Mouse (Mus musculus): ENCODE results near the gene Chrna3. TPM values are rescaled to one million over a fixed set of nuclear protein-coding genes. Genes with fewer than 3 reads are reported as not detected.

Gene Chrna3
- polyA plus RNA-seq, 1 experiment, result not detected

DNA sequence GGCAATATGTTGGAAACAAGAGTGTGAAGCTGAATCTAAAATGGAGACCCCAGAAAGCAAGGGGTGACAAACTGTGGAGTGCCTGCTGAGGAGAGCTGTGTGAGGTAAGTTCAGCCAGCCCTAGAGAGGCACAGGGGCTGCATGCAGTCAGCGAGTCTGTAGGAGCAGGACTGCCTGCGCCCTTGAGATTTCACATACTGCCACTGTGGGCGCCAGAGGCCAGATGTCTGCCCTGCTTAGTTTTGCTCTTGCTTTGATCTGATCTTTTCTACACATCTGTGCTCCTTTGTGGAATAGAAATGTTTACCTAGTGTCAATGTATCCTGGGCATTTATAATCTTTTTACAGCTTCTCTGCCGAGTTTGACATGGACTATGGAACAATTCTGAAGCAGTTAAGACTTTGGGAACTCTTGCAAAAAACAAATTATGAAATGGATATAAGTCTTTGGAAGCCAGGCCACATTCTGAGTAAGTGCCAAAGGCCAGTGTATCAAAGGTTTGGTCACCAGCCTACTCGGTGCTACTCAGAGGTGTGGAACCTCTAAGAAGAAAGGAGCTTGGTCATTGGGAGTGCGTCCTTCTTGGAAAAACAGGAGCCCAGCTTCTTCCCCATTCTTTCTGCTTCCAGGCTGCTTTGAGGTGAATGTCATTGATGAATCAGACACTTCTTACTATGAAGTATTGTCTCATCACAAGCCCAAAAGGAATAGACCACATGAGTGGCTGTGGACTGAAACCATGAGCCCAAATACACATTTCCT lies 15.6 kb downstream of the Chrna3 start:
- Histone ChIP-seq H3K4me3 (ENCODE audit: insufficient read depth, low read depth, low read length) (no peak overlapping the region), H3K4me1 (ENCODE audit: control insufficient read depth, insufficient read depth, low read length) (no peaks in the 10 kb centered on the region), H3K27ac (ENCODE audit: insufficient read depth, low read depth, low read length) (no peak overlapping the region)
- 64% methylated on average over 6 of the region's 6 CpGs for WGBS
- TF ChIP-seq CTCF (IDR thresholded peaks at IDR 0.05; ENCODE audit: insufficient read depth, low read depth, low read length) (no peak), POLR2A (IDR thresholded peaks at IDR 0.05; ENCODE audit: insufficient read depth, low read depth, low read length) (no peak)

DNA sequence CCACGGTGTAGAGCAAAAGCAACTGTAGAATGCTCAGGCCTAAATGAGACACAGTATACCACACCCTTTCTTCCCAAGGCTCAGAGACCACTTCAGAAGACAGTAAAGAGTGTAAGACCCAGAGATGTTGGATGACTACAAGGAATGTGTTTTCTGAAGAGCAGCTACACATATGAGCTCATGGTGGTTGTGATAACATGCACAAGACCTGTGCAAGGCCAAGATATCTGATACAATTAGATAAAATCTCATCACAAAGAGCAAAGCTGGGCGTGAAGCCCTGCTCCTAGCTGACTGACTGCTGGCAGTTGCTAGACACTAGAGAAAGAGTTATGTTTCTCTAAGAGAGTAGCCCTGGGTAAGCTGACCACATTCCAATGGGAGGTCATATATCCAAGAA lies 16.7 kb downstream of the Chrna3 start:
- H3K27ac ChIP-seq (ENCODE audit: insufficient read depth, low read depth, low read length), result no peak overlapping the region
- TF ChIP-seq POLR2A (IDR thresholded peaks at IDR 0.05; ENCODE audit: insufficient read depth, low read depth, low read length) (no peak), CTCF (IDR thresholded peaks at IDR 0.05; ENCODE audit: insufficient read depth, low read depth, low read length) (no peak)
- 90% methylated on average over 2 of the region's 2 CpGs for WGBS
- no peak overlapping the region for H3K4me3 ChIP-seq (ENCODE audit: insufficient read depth, low read depth, low read length)
- H3K4me1 ChIP-seq (ENCODE audit: control insufficient read depth, insufficient read depth, low read length), result no peaks in the 10 kb centered on the region

DNA sequence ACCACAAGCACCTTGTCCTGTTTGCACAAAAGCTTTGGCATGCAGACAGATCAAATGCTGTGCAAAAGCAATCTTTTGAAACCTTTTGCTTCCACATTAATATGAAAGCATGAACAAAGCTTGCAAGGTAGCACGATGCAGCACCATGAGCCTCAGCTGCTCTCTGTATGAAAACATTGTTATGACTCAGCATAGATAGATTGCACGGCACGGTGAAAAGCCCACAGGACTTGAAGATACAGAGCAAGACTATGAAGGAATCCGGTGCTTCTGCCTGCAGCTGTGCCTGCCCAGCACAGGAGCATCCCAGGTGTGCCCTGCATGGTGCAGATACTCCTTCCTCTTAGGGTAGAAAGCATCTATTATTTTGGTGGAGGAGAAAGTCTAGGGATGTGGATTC lies 22.8 kb downstream of the Chrna3 start:
- H3K4me1 ChIP-seq (ENCODE audit: control insufficient read depth, insufficient read depth, low read length), result no peaks in the 10 kb centered on the region
- no peak overlapping the region for H3K4me3 ChIP-seq (ENCODE audit: insufficient read depth, low read depth, low read length)
- H3K27ac ChIP-seq (ENCODE audit: insufficient read depth, low read depth, low read length), result no peak overlapping the region
- no peak for TF ChIP-seq POLR2A (IDR thresholded peaks at IDR 0.05; ENCODE audit: insufficient read depth, low read depth, low read length)
- TF ChIP-seq CTCF (IDR thresholded peaks at IDR 0.05; ENCODE audit: insufficient read depth, low read depth, low read length), result no peak
- WGBS, result 36% methylated on average over 4 of the region's 4 CpGs

DNA sequence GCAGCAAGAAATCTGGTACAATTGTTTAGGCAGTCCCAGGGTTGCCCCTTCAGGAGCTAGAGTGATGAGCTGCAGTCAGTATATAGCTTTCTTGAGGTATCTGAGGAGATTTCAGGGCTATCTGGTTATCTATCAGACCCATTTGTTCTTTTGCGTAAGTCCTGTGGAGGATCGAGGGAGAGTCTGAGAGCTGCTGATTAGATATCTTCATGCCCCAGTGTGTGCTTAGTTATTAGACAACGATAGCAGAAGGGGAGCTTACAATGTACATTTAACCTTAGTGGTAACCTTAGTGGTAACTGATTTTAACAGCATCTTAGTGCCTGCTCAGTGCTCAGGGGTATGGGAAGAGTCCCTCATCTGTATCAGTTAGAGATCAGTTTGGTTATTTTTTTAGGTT lies 30.7 kb downstream of the Chrna3 start:
- WGBS, result 87% methylated on average over 3 of the region's 3 CpGs
- no peak overlapping the region for H3K27ac ChIP-seq (ENCODE audit: insufficient read depth, low read depth, low read length)
- H3K4me1 ChIP-seq (ENCODE audit: control insufficient read depth, insufficient read depth, low read length), result no peaks in the 10 kb centered on the region
- no peak overlapping the region for H3K4me3 ChIP-seq (ENCODE audit: insufficient read depth, low read depth, low read length)
- TF ChIP-seq CTCF (IDR thresholded peaks at IDR 0.05; ENCODE audit: insufficient read depth, low read depth, low read length), result no peak
- no peak for TF ChIP-seq POLR2A (IDR thresholded peaks at IDR 0.05; ENCODE audit: insufficient read depth, low read depth, low read length)

DNA sequence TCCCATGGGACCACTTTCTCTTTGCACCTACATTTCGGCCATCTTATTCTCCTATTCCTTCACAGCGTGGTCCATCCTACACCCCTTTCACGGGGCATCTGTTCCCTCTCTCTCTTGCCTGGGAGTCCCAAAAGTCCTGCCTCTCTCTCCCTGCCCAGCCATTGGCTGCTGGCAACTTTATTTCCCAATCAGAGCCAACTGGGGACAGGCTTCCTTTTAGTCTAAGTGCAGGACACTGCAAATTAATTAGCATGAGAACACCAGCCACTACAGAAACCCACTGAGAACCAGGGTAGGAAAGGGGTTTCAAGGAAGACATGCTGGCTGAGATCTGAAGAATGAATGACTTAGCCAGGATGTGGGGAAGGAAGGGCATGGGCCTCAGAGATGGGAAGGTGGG lies 32.0 kb downstream of the Chrna3 start:
- Histone ChIP-seq H3K4me3 (ENCODE audit: insufficient read depth, low read depth, low read length) (no peak overlapping the region), H3K4me1 (ENCODE audit: control insufficient read depth, insufficient read depth, low read length) (no peaks in the 10 kb centered on the region), H3K27ac (ENCODE audit: insufficient read depth, low read depth, low read length) (no peak overlapping the region)
- 52% methylated on average over 3 of the region's 3 CpGs for WGBS
- TF ChIP-seq POLR2A (IDR thresholded peaks at IDR 0.05; ENCODE audit: insufficient read depth, low read depth, low read length), result no peak
- no peak for TF ChIP-seq CTCF (IDR thresholded peaks at IDR 0.05; ENCODE audit: insufficient read depth, low read depth, low read length)

DNA sequence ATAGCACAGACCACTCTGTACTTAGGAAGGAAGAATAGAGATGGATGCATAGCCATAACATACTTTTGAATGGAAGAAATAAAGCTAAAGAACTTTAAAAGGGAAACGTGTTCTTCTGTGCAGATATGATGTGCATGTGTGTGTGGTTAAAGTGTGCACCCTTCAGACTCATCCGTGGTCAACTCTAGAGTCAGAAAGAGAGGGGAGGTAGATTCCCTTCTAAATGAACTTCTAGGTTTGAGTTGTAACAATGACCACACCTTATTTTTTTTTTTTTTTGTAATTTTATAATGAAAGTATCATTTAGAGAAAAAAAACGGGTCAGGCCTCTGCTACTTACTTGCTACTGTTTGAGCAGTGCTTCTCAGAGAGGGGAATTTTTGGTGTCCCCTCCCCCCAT lies 36.0 kb downstream of the Chrna3 start:
- 86% methylated on average over 3 of the region's 3 CpGs for WGBS
- H3K4me3 ChIP-seq (ENCODE audit: insufficient read depth, low read depth, low read length), result no peak overlapping the region
- TF ChIP-seq CTCF (IDR thresholded peaks at IDR 0.05; ENCODE audit: insufficient read depth, low read depth, low read length), result no peak
- no peak for TF ChIP-seq POLR2A (IDR thresholded peaks at IDR 0.05; ENCODE audit: insufficient read depth, low read depth, low read length)
- H3K4me1 ChIP-seq (ENCODE audit: control insufficient read depth, insufficient read depth, low read length), result no peaks in the 10 kb centered on the region
- no peak overlapping the region for H3K27ac ChIP-seq (ENCODE audit: insufficient read depth, low read depth, low read length)

DNA sequence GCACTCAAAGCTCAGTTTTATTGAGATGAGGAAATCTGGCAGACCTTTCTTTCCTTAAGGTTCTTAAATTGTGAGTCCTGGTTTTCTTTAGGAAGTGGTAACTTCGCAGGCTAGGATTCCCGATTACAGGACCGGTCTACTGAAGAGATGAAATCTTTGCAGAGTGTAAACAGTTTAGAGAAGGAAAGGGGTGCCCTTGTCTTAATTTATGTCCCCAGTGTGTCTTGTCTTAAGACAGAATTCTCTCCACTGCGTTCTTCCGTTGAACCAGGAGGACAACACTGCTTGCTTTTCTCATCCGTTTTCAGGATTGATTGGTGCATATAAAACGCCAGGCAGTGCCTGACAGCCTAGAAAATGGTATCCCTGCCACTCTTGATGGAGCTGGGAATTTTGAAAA lies 44.0 kb downstream of the Chrna3 start:
- no peak for TF ChIP-seq CTCF (IDR thresholded peaks at IDR 0.05; ENCODE audit: insufficient read depth, low read depth, low read length)
- TF ChIP-seq POLR2A (IDR thresholded peaks at IDR 0.05; ENCODE audit: insufficient read depth, low read depth, low read length), result no peak
- no peak overlapping the region for H3K27ac ChIP-seq (ENCODE audit: insufficient read depth, low read depth, low read length)
- H3K4me3 ChIP-seq (ENCODE audit: insufficient read depth, low read depth, low read length), result no peak overlapping the region
- WGBS, result 31% methylated on average over 7 of the region's 7 CpGs
- H3K4me1 ChIP-seq (ENCODE audit: control insufficient read depth, insufficient read depth, low read length), result peaks cover 10% of the 10 kb centered on the region

DNA sequence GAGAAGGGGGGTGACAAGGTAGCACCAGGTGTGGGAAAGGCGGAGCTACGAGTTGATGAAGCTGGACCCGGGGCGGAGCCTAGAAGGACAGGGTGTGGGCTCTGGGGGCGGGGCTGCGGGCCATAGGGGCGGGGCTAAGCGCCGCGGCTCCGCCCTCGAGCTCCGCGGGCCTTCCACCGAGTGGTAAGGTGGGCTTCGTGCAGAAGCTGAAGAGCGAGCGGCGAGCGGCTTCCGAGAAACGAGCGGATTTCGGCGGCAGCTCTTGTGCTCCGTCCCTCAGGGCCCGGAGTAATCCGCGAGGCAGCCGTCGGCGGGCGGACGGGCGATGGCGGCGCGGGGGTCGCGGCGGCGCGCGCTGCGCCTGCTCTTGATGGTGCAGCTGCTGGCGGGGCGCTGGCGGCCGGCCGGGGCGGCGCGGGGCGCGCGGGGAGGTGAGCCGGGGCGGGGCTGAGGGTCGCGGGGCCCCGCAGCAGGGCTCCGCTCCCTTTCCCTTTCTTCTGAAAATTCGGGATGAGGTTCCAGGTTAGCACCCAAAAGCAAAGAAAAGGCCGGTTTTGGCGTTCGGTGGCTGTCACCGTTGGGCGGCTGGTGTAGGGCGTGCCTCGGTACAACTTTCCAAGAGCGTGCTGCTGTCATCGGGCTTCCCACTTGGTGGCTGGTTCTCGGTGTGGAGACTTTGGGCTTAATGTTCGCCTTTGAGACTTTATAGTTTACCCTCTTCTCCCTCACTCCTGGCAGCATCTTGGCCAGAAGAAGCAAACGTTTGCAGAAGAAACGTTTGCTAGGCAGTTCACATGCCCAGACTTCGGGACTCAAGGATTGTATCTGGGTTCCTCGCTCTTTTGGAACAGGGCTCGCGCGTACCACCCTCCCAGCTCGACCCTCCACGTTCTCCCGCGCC lies 44.8 kb downstream of the Chrna3 start:
- Histone ChIP-seq H3K27ac (ENCODE audit: insufficient read depth, low read depth, low read length) (no peak overlapping the region), H3K4me3 (ENCODE audit: insufficient read depth, low read depth, low read length) (peak overlapping the region; percentile 57), H3K4me1 (ENCODE audit: control insufficient read depth, insufficient read depth, low read length) (peaks cover 10% of the 10 kb centered on the region)
- TF ChIP-seq CTCF (IDR thresholded peaks at IDR 0.05; ENCODE audit: insufficient read depth, low read depth, low read length) (no peak), POLR2A (IDR thresholded peaks at IDR 0.05; ENCODE audit: insufficient read depth, low read depth, low read length) (no peak)
- 1% methylated on average over 85 of the region's 85 CpGs for WGBS

DNA sequence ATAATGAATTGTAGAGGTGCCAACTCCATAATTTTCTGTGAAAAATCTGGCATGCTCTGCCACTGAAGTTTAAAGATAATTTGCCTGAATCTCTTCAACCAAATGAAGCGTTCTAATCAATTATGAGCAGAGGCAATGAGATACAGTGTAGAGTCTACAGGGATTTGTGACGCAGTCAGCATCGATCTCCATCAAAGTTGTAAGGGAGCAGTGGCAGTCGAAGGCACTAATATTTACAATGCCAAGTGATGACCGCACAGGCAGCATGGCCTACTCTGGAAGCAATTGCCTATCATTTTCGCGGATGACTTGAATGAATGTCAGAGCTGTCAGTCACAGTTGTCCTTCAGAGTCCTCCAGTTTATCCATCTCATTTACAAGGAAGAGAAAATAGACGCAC lies 45.7 kb downstream of the Chrna3 start, which contains the start of gene Chrna5:
Chrna5 (plus strand) TSS at position 207 of the 400 bp plus-strand sequence.
- peak within 1 kb of the TSS; percentile 57 for H3K4me3 ChIP-seq (ENCODE audit: insufficient read depth, low read depth, low read length)
- no peak within 1 kb of the TSS for H3K27ac ChIP-seq (ENCODE audit: insufficient read depth, low read depth, low read length)
- 70% methylated on average over 8 of the region's 8 CpGs for WGBS
- TF ChIP-seq CTCF (IDR thresholded peaks at IDR 0.05; ENCODE audit: insufficient read depth, low read depth, low read length), result no peak
- TF ChIP-seq POLR2A (IDR thresholded peaks at IDR 0.05; ENCODE audit: insufficient read depth, low read depth, low read length), result no peak
- H3K4me1 ChIP-seq (ENCODE audit: control insufficient read depth, insufficient read depth, low read length), result peaks cover 10% of the 10 kb centered on the region

Measured in olfactory bulb, adult 2 months (tissue).